ENCODE assay signal across 8 mouse cellular contexts in genomic region chr19:47330743-47331227, GRCm38 (mm10).
A peak's percentile ranks its signal among the peaks of the same experiment; 100 is the strongest.
DNase-seq lines count a peak whose midpoint lies in the region; ATAC-seq and TF ChIP-seq lines count a peak whose summit lies in the region.

No protein-coding gene starts in this region.

- WGBS in bone marrow, adult 2 months = 17% methylated on average over 10 of the region's 10 CpGs
- 4% methylated on average over 10 of the region's 10 CpGs for WGBS in heart, adult 2 months
- WGBS in kidney, adult 2 months = 17% methylated on average over 10 of the region's 10 CpGs
- WGBS in stomach, embryonic 14.5 days = 4% methylated on average over 10 of the region's 10 CpGs

- TF ChIP-seq POLR2A in bone marrow, adult 2 months (IDR thresholded peaks at IDR 0.05; ENCODE audit: borderline replicate concordance, control insufficient read depth, low read depth, low read length) = no peak
- TF ChIP-seq POLR2A in heart, adult 2 months (IDR thresholded peaks at IDR 0.05; ENCODE audit: insufficient read depth, low read depth, low read length) = no peak
- TF ChIP-seq POLR2A in kidney, adult 2 months (IDR thresholded peaks at IDR 0.05; ENCODE audit: low read depth, low read length) = no peak

- no peaks in the 10 kb centered on the region for H3K27me3 ChIP-seq in heart, adult 2 months (ENCODE audit: control insufficient read depth, insufficient read depth, low read length)
- H3K27me3 ChIP-seq in kidney, adult 2 months (replicated peaks; ENCODE audit: control insufficient read depth, insufficient read depth, low read length) = no peaks in the 10 kb centered on the region
- no peaks in the 10 kb centered on the region for H3K27me3 ChIP-seq in stomach, embryonic 14.5 days (ENCODE audit: control insufficient read depth, insufficient read depth, low read length)

- no peaks in the 10 kb centered on the region for H3K9me3 ChIP-seq in stomach, embryonic 14.5 days (ENCODE audit: control insufficient read depth, low read depth, low read length)

- TF ChIP-seq CTCF in bone marrow, adult 2 months (IDR thresholded peaks at IDR 0.05; ENCODE audit: control insufficient read depth, insufficient read depth, low read length) = no peak
- TF ChIP-seq CTCF in heart, adult 2 months (IDR thresholded peaks at IDR 0.05) = no peak
- no peak for TF ChIP-seq CTCF in kidney, adult 2 months (conservative IDR thresholded peaks at IDR 0.05; ENCODE audit: insufficient read depth, insufficient read length, low read depth, low read length)

- H3K4me2 ChIP-seq in stomach, embryonic 14.5 days (replicated peaks; ENCODE audit: low read depth, low read length) = peak overlapping the region; percentile 20

- no peak overlapping the region for H3K9ac ChIP-seq in heart, adult 2 months (ENCODE audit: low read depth, low read length)
- peak overlapping the region; percentile 36; the same call in 1 of the 2 replicates for H3K9ac ChIP-seq in stomach, embryonic 14.5 days (replicated peaks; ENCODE audit: low read depth, low read length)

- intact Hi-C loops in heart, adult 2 months (cut with DNase I) = no loop called here

- H3K4me3 ChIP-seq in bone marrow, adult 2 months (replicated peaks; ENCODE audit: control insufficient read depth, low read depth, low read length) = no peak overlapping the region
- H3K4me3 ChIP-seq in heart, adult 2 months = no peak overlapping the region
- H3K4me3 ChIP-seq in kidney, adult 2 months (ENCODE audit: insufficient read depth, low read depth, low read length) = no peak overlapping the region
- H3K4me3 ChIP-seq in stomach, embryonic 14.5 days (ENCODE audit: low read depth, low read length) = no peak overlapping the region

- no peaks in the 10 kb centered on the region for H3K36me3 ChIP-seq in heart, adult 2 months (ENCODE audit: control insufficient read depth, insufficient read depth, low read length)
- no peaks in the 10 kb centered on the region for H3K36me3 ChIP-seq in kidney, adult 2 months (ENCODE audit: control insufficient read depth, insufficient read depth, low read length)
- no peaks in the 10 kb centered on the region for H3K36me3 ChIP-seq in stomach, embryonic 14.5 days (ENCODE audit: control insufficient read depth, insufficient read depth, low read length)

- 0 out of 2 replicates have a peak, but pooled peaks have one; percentile 32 for TF ChIP-seq EP300 in heart, adult 2 months (IDR thresholded peaks at IDR 0.05; ENCODE audit: insufficient read depth, low read depth, low read length)

- peak; percentile 72 for DNase-seq in A20 (ENCODE audit: low read depth, low spot score)
- DNase-seq in heart, adult 2 months = peak; percentile 70 to 78
- peak; percentile 58 for DNase-seq in kidney, adult 2 months
- DNase-seq in lung, postnatal 36 days = peak; percentile 64
- no peak for DNase-seq in right cerebral cortex, postnatal 14 days
- DNase-seq in testis, postnatal 14 days (ENCODE audit: low spot score) = no peak

- peak overlapping the region; percentile 44; the same call in 1 of the 2 replicates for H3K27ac ChIP-seq in bone marrow, adult 2 months (ENCODE audit: control insufficient read depth, insufficient read depth, low read depth, low read length, poor library complexity)
- peak overlapping the region; percentile 63 for H3K27ac ChIP-seq in heart, adult 2 months
- no peak overlapping the region for H3K27ac ChIP-seq in kidney, adult 2 months (ENCODE audit: insufficient read depth, low read depth, low read length)
- peak overlapping the region; percentile 92 for H3K27ac ChIP-seq in stomach, embryonic 14.5 days (ENCODE audit: low read length)

- no peaks in the 10 kb centered on the region for H3K4me1 ChIP-seq in bone marrow, adult 2 months (ENCODE audit: control insufficient read depth, insufficient read depth, low read length)
- peaks cover 12% of the 10 kb centered on the region for H3K4me1 ChIP-seq in heart, adult 2 months (ENCODE audit: control insufficient read depth, insufficient read depth, low read length)
- peaks cover 9% of the 10 kb centered on the region; the same call in 1 of the 2 replicates for H3K4me1 ChIP-seq in kidney, adult 2 months (ENCODE audit: control insufficient read depth, insufficient read depth, low read length)
- H3K4me1 ChIP-seq in stomach, embryonic 14.5 days (ENCODE audit: control insufficient read depth, insufficient read depth, low read length) = peaks cover 47% of the 10 kb centered on the region

- ATAC-seq in stomach, embryonic 14.5 days (ENCODE audit: insufficient number of reproducible peaks, insufficient read depth, low FRiP score, low read depth) = peak; percentile 89

- peaks cover 2% of the 10 kb centered on the region; the same call in 1 of the 2 replicates for H3K79me2 ChIP-seq in heart, adult 2 months (replicated peaks; ENCODE audit: control insufficient read depth, insufficient read depth, low read length)

Comparison
In these comparisons a context has a peak if more than half of its experiments do, and no peak if none do; other contexts are left out.
1. DNase-seq: peak in A20 (single experiment), heart, adult 2 months (2 of 2), kidney, adult 2 months (single experiment) and lung, postnatal 36 days (single experiment); none in right cerebral cortex, postnatal 14 days (single experiment) and testis, postnatal 14 days (single experiment).